Mouse (Mus musculus) thymus, postnatal 25 days (tissue): ENCODE measurements around the gene Soat1.

Source experiments
- DNase-seq: peaks from one replicate; pipeline ENCODE4 v3.0.0; 2022

Gene Soat1

GRCm38 (mm10) chr1:156463981-156464853, 9.9 kb downstream of the Soat1 start:
- DNase-seq = no peak

GRCm38 (mm10) chr1:156462273-156462991, 11.7 kb downstream of the Soat1 start:
- DNase-seq = no peak

GRCm38 (mm10) chr1:156461036-156461435, 13.1 kb downstream of the Soat1 start:
- DNase-seq = no peak

- no peak for DNase-seq
Observed at GRCm38 (mm10) chr1:156460216-156460615, 13.9 kb downstream of the Soat1 start.

- peak; percentile 30 for DNase-seq
Observed at GRCm38 (mm10) chr1:156459690-156460089, 14.4 kb downstream of the Soat1 start.

GRCm38 (mm10) chr1:156458391-156459060, 15.6 kb downstream of the Soat1 start:
- DNase-seq = no peak

GRCm38 (mm10) chr1:156455005-156455758, 18.9 kb downstream of the Soat1 start:
- no peak for DNase-seq

- DNase-seq = no peak
Observed at GRCm38 (mm10) chr1:156454384-156454783, 19.7 kb downstream of the Soat1 start.

- no peak for DNase-seq
Observed at GRCm38 (mm10) chr1:156453876-156454275, 20.3 kb downstream of the Soat1 start.

- no peak for DNase-seq
Observed at GRCm38 (mm10) chr1:156450478-156450877, 23.7 kb downstream of the Soat1 start.

- DNase-seq = no peak
Observed at GRCm38 (mm10) chr1:156449691-156450090, 24.4 kb downstream of the Soat1 start.

- DNase-seq = no peak
Observed at GRCm38 (mm10) chr1:156449089-156449488, 25.0 kb downstream of the Soat1 start.

GRCm38 (mm10) chr1:156445049-156445448, 29.1 kb downstream of the Soat1 start:
- DNase-seq = no peak

- no peak for DNase-seq
Observed at GRCm38 (mm10) chr1:156442776-156443175, 31.4 kb downstream of the Soat1 start.

- no peak for DNase-seq
Observed at GRCm38 (mm10) chr1:156442266-156442665, 31.9 kb downstream of the Soat1 start.

- no peak for DNase-seq
Observed at GRCm38 (mm10) chr1:156437726-156438125, 36.4 kb downstream of the Soat1 start.

- DNase-seq = no peak
Observed at GRCm38 (mm10) chr1:156437016-156437708, 37.0 kb downstream of the Soat1 start.

GRCm38 (mm10) chr1:156433497-156433896, 40.6 kb downstream of the Soat1 start:
- no peak for DNase-seq

- no peak for DNase-seq
Observed at GRCm38 (mm10) chr1:156432498-156432897, 41.6 kb downstream of the Soat1 start.

- no peak for DNase-seq
Observed at GRCm38 (mm10) chr1:156428434-156428833, 45.7 kb downstream of the Soat1 start.

- no peak for DNase-seq
Observed at GRCm38 (mm10) chr1:156425746-156426145, 48.4 kb downstream of the Soat1 start.

GRCm38 (mm10) chr1:156424054-156424453, 50.1 kb downstream of the Soat1 start:
- DNase-seq = no peak
